Mouse (Mus musculus) intestine, embryonic 16.5 days (tissue): ENCODE measurements around the gene Pprc1. TPM values are rescaled to one million over a fixed set of nuclear protein-coding genes. Genes with fewer than 3 reads are reported as not detected.

Source experiments
- ATAC-seq: fragments of 200-750 bp; cut with Nextera tagmentation; 2 replicates; pipeline ENCODE4 v1.8.0; 2017; ENCODE audit warnings: moderate TSS enrichment, moderate library complexity
- H3K27ac ChIP-seq: fragments of 300-500 bp; sonication (generic); 2 replicates; pipeline ENCODE4 v1.5.1; 2014; ENCODE audit warnings: mild to moderate bottlenecking, low read length
- H3K27me3 ChIP-seq: fragments of 300-500 bp; sonication (generic); replicated peaks from 2 replicates; pipeline ENCODE4 v1.6.1; 2014; ENCODE audit warnings: low read length, control low read depth, mixed read lengths; ENCODE audit not compliant: control insufficient read depth, insufficient read depth
- H3K36me3 ChIP-seq: fragments of 300-500 bp; sonication (generic); 2 replicates; pipeline ENCODE4 v1.6.1; 2014; ENCODE audit warnings: low read length, control low read depth; ENCODE audit not compliant: control insufficient read depth, insufficient read depth
- H3K4me1 ChIP-seq: fragments of 300-500 bp; sonication (generic); 2 replicates; pipeline ENCODE4 v1.6.1; 2014; ENCODE audit warnings: low read length, control low read depth, mixed read lengths; ENCODE audit not compliant: control insufficient read depth, insufficient read depth
- H3K4me2 ChIP-seq: fragments of 300-500 bp; sonication (generic); 2 replicates; pipeline ENCODE4 v1.6.1; 2014; ENCODE audit warnings: low read depth, low read length, control low read depth
- H3K4me3 ChIP-seq: fragments of 300-500 bp; sonication (generic); 2 replicates; pipeline ENCODE4 v1.5.1; 2014; ENCODE audit warnings: mild to moderate bottlenecking, low read length
- H3K9ac ChIP-seq: fragments of 300-500 bp; sonication (generic); 2 replicates; pipeline ENCODE4 v1.6.1; 2014; ENCODE audit warnings: low read depth, low read length
- H3K9me3 ChIP-seq: fragments of 300-500 bp; sonication (generic); 2 replicates; pipeline ENCODE4 v1.6.1; 2016; ENCODE audit warnings: low read length, control low read depth; ENCODE audit not compliant: control insufficient read depth
- WGBS: fragments of 180-500 bp; shearing (Covaris S2); extraction: QIAGEN DNeasy Blood & Tissue Kit; methylation state at CpG from one replicate; pipeline ENCODE4 v1.1.7; 2014; 5-methylcytosine and 5-hydroxymethylcytosine counted together
- polyA plus RNA-seq: library from polyadenylated mRNA; unstranded; fragments of >200 nt; fragmentation: Nextera tagmentation; extraction: Ambion mirVana; gene quantifications from 2 replicates; pipeline ENCODE4 v1.2.1, GENCODE M21; 2015

Gene Pprc1
- 23.4 and 27.5 TPM in 2 replicates for polyA plus RNA-seq

- peak within 1 kb of the TSS; percentile 98 for H3K9ac ChIP-seq
- whole genome bisulfite sequencing, result 0% methylated on average over 28 of the region's 34 CpGs
- ATAC-seq, result no peak
- H3K4me3 ChIP-seq, result peak within 1 kb of the TSS; percentile 97
- H3K4me2 ChIP-seq, result peak within 1 kb of the TSS; percentile 87
- no peaks in the 10 kb centered on the region for H3K27me3 ChIP-seq
- H3K27ac ChIP-seq, result peak within 1 kb of the TSS; percentile 98
- peaks cover 47% of the 10 kb centered on the region for H3K4me1 ChIP-seq
- H3K36me3 ChIP-seq, result no peaks in the 10 kb centered on the region
- H3K9me3 ChIP-seq, result no peaks in the 10 kb centered on the region
Observed at GRCm38 (mm10) chr19:46044271-46044992, at the start of gene Pprc1. Pprc1 (plus strand) TSS chr19:46044886.

DNA sequence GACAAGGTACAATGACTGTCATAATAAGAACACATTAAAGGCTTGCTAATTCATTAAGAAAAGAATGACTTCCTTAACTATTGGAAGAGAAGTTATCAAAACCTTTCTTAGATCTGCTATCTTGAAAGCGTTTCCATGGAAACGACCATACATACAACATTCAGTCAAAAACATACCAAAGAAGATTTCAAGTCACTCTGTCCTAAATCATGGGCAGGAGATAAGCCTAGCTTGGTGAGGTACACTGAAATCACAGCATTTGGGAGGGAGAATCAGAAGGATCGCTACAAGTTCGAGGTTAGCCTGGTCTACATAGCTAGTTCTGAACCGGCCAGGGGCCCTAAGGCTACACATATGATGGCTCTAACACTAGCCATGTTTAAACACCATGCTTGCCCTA is 47.3 kb upstream of the Pprc1 start:
- Histone ChIP-seq H3K4me3 (peak overlapping the region; percentile 82), H3K4me2 (peak overlapping the region; percentile 53), H3K9me3 (peaks cover 6% of the 10 kb centered on the region), H3K4me1 (peaks cover 7% of the 10 kb centered on the region), H3K36me3 (no peaks in the 10 kb centered on the region), H3K27me3 (no peaks in the 10 kb centered on the region), H3K9ac (peak overlapping the region; percentile 93), H3K27ac (peak overlapping the region; percentile 97)
- ATAC-seq, result no peak
- WGBS, result 58% methylated on average over 5 of the region's 5 CpGs

DNA sequence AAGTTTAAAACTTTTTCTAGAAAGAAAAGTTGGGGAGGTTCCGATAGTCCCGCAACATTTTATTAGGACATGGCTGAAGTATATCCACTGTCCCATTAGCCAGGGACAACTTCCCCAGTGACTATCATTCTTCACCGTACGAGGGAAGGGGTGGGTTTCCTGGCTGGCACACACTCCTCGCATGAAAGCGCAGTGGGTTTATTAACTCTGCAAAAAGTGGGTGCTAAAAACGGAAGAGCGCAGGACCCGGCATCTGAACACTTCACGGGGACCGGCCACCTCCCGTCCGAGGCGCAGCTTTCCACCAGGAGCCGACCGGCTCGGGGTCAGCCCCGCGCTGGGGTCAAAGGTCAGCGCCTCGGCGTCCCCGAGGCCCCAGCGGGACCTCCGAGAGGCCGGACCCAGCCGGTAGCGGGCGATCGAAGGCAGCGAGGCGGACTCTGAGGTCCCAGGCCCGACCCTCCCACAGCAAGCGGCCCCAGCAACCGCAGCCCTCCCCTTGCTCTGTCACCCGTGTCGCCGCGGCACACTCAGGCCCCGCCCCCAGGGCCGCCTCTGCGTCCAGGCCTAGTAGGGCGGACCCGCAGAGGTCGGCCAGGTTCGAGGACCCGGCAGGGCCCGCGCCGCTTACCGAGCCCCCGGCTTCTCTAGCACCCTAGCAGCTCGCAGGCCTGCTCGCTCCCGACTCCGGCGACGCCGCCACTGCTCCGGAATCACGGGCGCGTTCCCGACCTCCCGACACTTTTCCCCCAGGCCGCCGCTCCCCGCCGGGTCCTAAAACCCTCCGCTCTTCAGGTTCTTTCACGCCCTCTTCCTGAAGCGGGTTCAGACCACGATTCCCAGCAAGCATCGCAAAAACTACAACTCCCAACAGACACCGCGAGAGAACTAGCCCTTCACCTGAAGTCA is 46.6 kb upstream of the Pprc1 start, which contains the start of gene Armh3:
Gene Armh3 (minus strand): TSS at position 704 of the 909 bp plus-strand sequence.
- 1% methylated on average over 76 of the region's 76 CpGs for WGBS
- peak within 1 kb of the TSS; percentile 93 for H3K9ac ChIP-seq
- no peaks in the 10 kb centered on the region for H3K27me3 ChIP-seq
- no peaks in the 10 kb centered on the region for H3K36me3 ChIP-seq
- H3K4me3 ChIP-seq, result peak within 1 kb of the TSS; percentile 82
- H3K4me1 ChIP-seq, result peaks cover 7% of the 10 kb centered on the region
- ATAC-seq, result peak; percentile 97
- H3K27ac ChIP-seq, result peak within 1 kb of the TSS; percentile 97
- peak within 1 kb of the TSS; percentile 54 for H3K4me2 ChIP-seq
- peaks cover 6% of the 10 kb centered on the region for H3K9me3 ChIP-seq

GRCm38 (mm10) chr19:45998694-45999217 is 45.9 kb upstream of the Pprc1 start:
- Histone ChIP-seq H3K4me1 (peaks cover 7% of the 10 kb centered on the region), H3K4me2 (peak overlapping the region; percentile 54), H3K4me3 (peak overlapping the region; percentile 82), H3K27ac (no peak overlapping the region), H3K27me3 (no peaks in the 10 kb centered on the region), H3K9me3 (peaks cover 6% of the 10 kb centered on the region), H3K9ac (peak overlapping the region; percentile 93), H3K36me3 (no peaks in the 10 kb centered on the region)
- 10% methylated on average over 8 of the region's 8 CpGs for WGBS
- ATAC-seq, result peak; percentile 18; the same call in 1 of the 2 replicates

DNA sequence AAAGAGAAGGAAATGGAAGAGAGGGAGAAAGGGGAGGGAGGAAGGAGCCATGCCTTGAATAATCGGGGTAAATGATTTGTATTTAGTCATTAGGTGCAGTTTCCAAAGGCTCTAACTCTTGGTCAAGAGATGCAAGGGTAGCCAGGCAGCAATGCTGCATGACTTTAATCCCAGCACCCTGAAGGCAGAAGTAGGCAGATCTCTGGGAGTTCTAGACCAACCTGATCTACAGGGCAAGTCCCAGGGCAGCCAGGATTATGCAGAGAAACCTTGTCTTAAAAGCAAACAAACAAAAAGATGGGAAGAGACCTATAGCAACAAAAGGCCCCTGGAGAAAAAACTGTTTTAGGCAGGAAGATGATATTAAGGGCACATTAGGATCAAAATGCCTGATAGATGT is 45.3 kb upstream of the Pprc1 start:
- 73% methylated on average over 1 of the region's 1 CpGs for WGBS
- Histone ChIP-seq H3K4me3 (no peak overlapping the region), H3K9me3 (peaks cover 5% of the 10 kb centered on the region), H3K4me2 (no peak overlapping the region), H3K36me3 (no peaks in the 10 kb centered on the region), H3K4me1 (peaks cover 13% of the 10 kb centered on the region), H3K9ac (no peak overlapping the region), H3K27ac (no peak overlapping the region), H3K27me3 (no peaks in the 10 kb centered on the region)
- no peak for ATAC-seq

GRCm38 (mm10) chr19:46002279-46002678 is 42.4 kb upstream of the Pprc1 start:
- H3K27ac ChIP-seq, result no peak overlapping the region
- no peaks in the 10 kb centered on the region for H3K27me3 ChIP-seq
- no peak overlapping the region for H3K4me2 ChIP-seq
- WGBS, result 80% methylated on average over 9 of the region's 9 CpGs
- no peaks in the 10 kb centered on the region for H3K9me3 ChIP-seq
- H3K4me3 ChIP-seq, result no peak overlapping the region
- H3K4me1 ChIP-seq, result peaks cover 13% of the 10 kb centered on the region
- no peaks in the 10 kb centered on the region for H3K36me3 ChIP-seq
- no peak overlapping the region for H3K9ac ChIP-seq
- ATAC-seq, result no peak

- WGBS, result 2% methylated on average over 70 of the region's 70 CpGs
- no peaks in the 10 kb centered on the region for H3K9me3 ChIP-seq
- no peaks in the 10 kb centered on the region for H3K36me3 ChIP-seq
- H3K4me1 ChIP-seq, result peaks cover 9% of the 10 kb centered on the region
- no peaks in the 10 kb centered on the region for H3K27me3 ChIP-seq
- ATAC-seq, result peak; percentile 93
- peak within 1 kb of the TSS; percentile 80 for H3K9ac ChIP-seq
- H3K4me3 ChIP-seq, result peak within 1 kb of the TSS; percentile 65
- peak within 1 kb of the TSS; percentile 80 for H3K4me2 ChIP-seq
- peak within 1 kb of the TSS; percentile 33 for H3K27ac ChIP-seq
Observed at GRCm38 (mm10) chr19:46003371-46004226, 41.1 kb upstream of the Pprc1 start, which contains the start of gene Hps6. Hps6 (plus strand) TSS chr19:46003508.

GRCm38 (mm10) chr19:46004814-46005466 is 39.7 kb upstream of the Pprc1 start:
- no peak overlapping the region for H3K9ac ChIP-seq
- WGBS, result 81% methylated on average over 17 of the region's 17 CpGs
- no peak overlapping the region for H3K4me2 ChIP-seq
- no peaks in the 10 kb centered on the region for H3K27me3 ChIP-seq
- no peaks in the 10 kb centered on the region for H3K9me3 ChIP-seq
- H3K36me3 ChIP-seq, result no peaks in the 10 kb centered on the region
- H3K4me1 ChIP-seq, result peaks cover 9% of the 10 kb centered on the region
- H3K27ac ChIP-seq, result no peak overlapping the region
- no peak overlapping the region for H3K4me3 ChIP-seq
- ATAC-seq, result no peak
